In the genomic region with DNA sequence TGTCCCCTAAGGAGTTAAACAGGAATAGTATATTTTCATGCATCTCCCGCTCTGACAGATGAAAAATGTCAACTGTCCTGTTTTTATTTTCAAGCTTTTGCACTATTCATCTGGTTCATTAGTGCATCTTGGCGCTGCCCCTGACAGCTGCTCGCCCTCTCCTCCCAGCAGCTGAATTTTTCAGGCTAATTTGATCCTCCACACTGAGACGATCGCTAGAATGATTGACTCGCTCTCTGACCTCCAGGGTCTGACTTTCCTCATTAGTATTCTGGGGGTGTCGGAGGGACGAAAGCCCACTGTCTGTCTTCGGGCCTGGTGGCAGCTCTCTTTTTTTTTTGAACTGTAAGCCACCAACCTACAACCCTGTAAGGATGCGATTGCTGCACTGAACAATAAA, we compare ENCODE assay signal across 12 mouse cellular contexts.
DNase-seq lines count a peak whose midpoint lies in the region; ATAC-seq lines count a peak whose summit lies in the region.
"Had no signal": no experiment of that assay in that cellular context is flagged by ENCODE, and none has a peak within 500 bp of the region (broad histone marks: within the 10 kb centered on the region; RNA-seq: fewer than 3 reads in every experiment).

No protein-coding gene starts in this region.

- ATAC-seq in hindbrain, embryonic 16.5 days: peak; percentile 67
- ATAC-seq in neural tube, embryonic 13.5 days (ENCODE audit: low read depth): peak; percentile 60
- ATAC-seq: activated CD4-positive, CD25-positive, alpha-beta regulatory T cell, adult 4 months had no signal

- H3K4me2 ChIP-seq in hindbrain, embryonic 16.5 days (ENCODE audit: low read length): peak overlapping the region; percentile 63
- peak overlapping the region; percentile 52 for H3K4me2 ChIP-seq in neural tube, embryonic 13.5 days
- H3K4me2 ChIP-seq: lung, embryonic 15.5 days had no signal

- H3K27ac ChIP-seq in forebrain, embryonic 10.5 days: peak overlapping the region; percentile 84
- H3K27ac ChIP-seq in hindbrain, embryonic 16.5 days (ENCODE audit: low read depth, low read length): peak overlapping the region; percentile 53; the same call in 1 of the 2 replicates
- H3K27ac ChIP-seq in neural tube, embryonic 13.5 days (replicated peaks): peak overlapping the region; percentile 82
- H3K27ac ChIP-seq: lung, embryonic 15.5 days; stomach, embryonic 15.5 days had no signal

- no peaks in the 10 kb centered on the region for H3K36me3 ChIP-seq in forebrain, embryonic 10.5 days (replicated peaks)
- H3K36me3 ChIP-seq in hindbrain, embryonic 16.5 days (ENCODE audit: control insufficient read depth, insufficient read depth, low read length): no peaks in the 10 kb centered on the region
- H3K36me3 ChIP-seq in neural tube, embryonic 13.5 days: no peaks in the 10 kb centered on the region
- H3K36me3 ChIP-seq: lung, embryonic 15.5 days; stomach, embryonic 15.5 days had no signal

- no peaks in the 10 kb centered on the region for H3K27me3 ChIP-seq in forebrain, embryonic 10.5 days (ENCODE audit: poor library complexity, severe bottlenecking)
- no peaks in the 10 kb centered on the region for H3K27me3 ChIP-seq in hindbrain, embryonic 16.5 days (replicated peaks; ENCODE audit: control insufficient read depth, insufficient read depth, low read length)
- H3K27me3 ChIP-seq in neural tube, embryonic 13.5 days: no peaks in the 10 kb centered on the region
- H3K27me3 ChIP-seq: lung, embryonic 15.5 days; stomach, embryonic 15.5 days had no signal

- peak; percentile 49 for DNase-seq in embryo, embryonic 11.5 days (ENCODE audit: low read depth, low spot score)
- peak; percentile 63 for DNase-seq in forebrain, embryonic 10.5 days (ENCODE audit: extremely low spot score, low spot score)
- no peak for DNase-seq in spleen, postnatal 36 days (ENCODE audit: low spot score in 2 of 2)
- no peak for DNase-seq in gastrocnemius, postnatal 10 days
- DNase-seq in urinary bladder, adult 2 months (ENCODE audit: low spot score): no peak
- DNase-seq: gastrocnemius, postnatal 14 days; right cerebral cortex, adult 18-20 months had no signal

- peaks cover 77% of the 10 kb centered on the region for H3K4me1 ChIP-seq in forebrain, embryonic 10.5 days
- peaks cover 15% of the 10 kb centered on the region for H3K4me1 ChIP-seq in hindbrain, embryonic 16.5 days (ENCODE audit: control insufficient read depth, insufficient read depth, low read depth, low read length)
- peaks cover 44% of the 10 kb centered on the region for H3K4me1 ChIP-seq in neural tube, embryonic 13.5 days (replicated peaks)
- H3K4me1 ChIP-seq: lung, embryonic 15.5 days; stomach, embryonic 15.5 days had no signal

- 13% methylated on average over 10 of the region's 10 CpGs for WGBS in forebrain, embryonic 10.5 days
- 4% methylated on average over 10 of the region's 10 CpGs for WGBS in hindbrain, embryonic 16.5 days
- 12% methylated on average over 10 of the region's 10 CpGs for WGBS in neural tube, embryonic 13.5 days

- peak overlapping the region; percentile 16; the same call in 1 of the 2 replicates for H3K4me3 ChIP-seq in forebrain, embryonic 10.5 days
- peak overlapping the region; percentile 20 for H3K4me3 ChIP-seq in hindbrain, embryonic 16.5 days (ENCODE audit: low read length)
- H3K4me3 ChIP-seq in neural tube, embryonic 13.5 days: peak overlapping the region; percentile 14
- H3K4me3 ChIP-seq: lung, embryonic 15.5 days; stomach, embryonic 15.5 days had no signal

- H3K9ac ChIP-seq in hindbrain, embryonic 16.5 days (ENCODE audit: low read depth, low read length): no peak overlapping the region
- 0 out of 2 replicates have a peak overlapping the region, but pooled peaks have one; percentile 17 for H3K9ac ChIP-seq in neural tube, embryonic 13.5 days
- H3K9ac ChIP-seq: lung, embryonic 15.5 days; stomach, embryonic 15.5 days had no signal

- H3K9me3 ChIP-seq in forebrain, embryonic 10.5 days: no peaks in the 10 kb centered on the region
- H3K9me3 ChIP-seq in hindbrain, embryonic 16.5 days (ENCODE audit: control insufficient read depth, low read length): no peaks in the 10 kb centered on the region
- H3K9me3 ChIP-seq in neural tube, embryonic 13.5 days: no peaks in the 10 kb centered on the region
- H3K9me3 ChIP-seq: lung, embryonic 15.5 days; stomach, embryonic 15.5 days had no signal

Comparison
In these comparisons a context has a peak if more than half of its experiments do, and no peak if none do; other contexts are left out.
1. DNase-seq: peak in embryo, embryonic 11.5 days (single experiment) and forebrain, embryonic 10.5 days (single experiment); none in spleen, postnatal 36 days (0 of 2), gastrocnemius, postnatal 10 days (single experiment) and urinary bladder, adult 2 months (single experiment).
2. Peak in every context shown above with its lines, with median percentiles within 50 percentile points of each other: H3K27ac ChIP-seq and H3K4me3 ChIP-seq.